Mouse (Mus musculus) spleen, adult 18-20 months (tissue): Measurements from ENCODE around the gene Qrsl1.
"Not testable (repeated sequence)": the region's sequence is repeated elsewhere in the genome, so short reads cannot be mapped to it uniquely, and the experiment has no call there.

Source experiments
- DNase-seq, 2 experiments: peaks; one replicate each; pipeline ENCODE4 v3.0.0; 2022; ENCODE audit warnings: mixed read lengths in 2 of 2

Qrsl1 gene

GRCm38 (mm10) chr10:43901578-43902194, at the start of gene Qrsl1, which contains the start of gene Rtn4ip1:
Gene Qrsl1 (minus strand): TSS chr10:43901745.
Gene Rtn4ip1 (plus strand): TSS chr10:43901807.
- peak; percentile 85 to 90 for DNase-seq

- DNase-seq = no peak
Observed at GRCm38 (mm10) chr10:43945435-43945834, 43.9 kb upstream of the Qrsl1 start.

- no peak for DNase-seq
Observed at GRCm38 (mm10) chr10:43943736-43944135, 42.2 kb upstream of the Qrsl1 start.

DNA sequence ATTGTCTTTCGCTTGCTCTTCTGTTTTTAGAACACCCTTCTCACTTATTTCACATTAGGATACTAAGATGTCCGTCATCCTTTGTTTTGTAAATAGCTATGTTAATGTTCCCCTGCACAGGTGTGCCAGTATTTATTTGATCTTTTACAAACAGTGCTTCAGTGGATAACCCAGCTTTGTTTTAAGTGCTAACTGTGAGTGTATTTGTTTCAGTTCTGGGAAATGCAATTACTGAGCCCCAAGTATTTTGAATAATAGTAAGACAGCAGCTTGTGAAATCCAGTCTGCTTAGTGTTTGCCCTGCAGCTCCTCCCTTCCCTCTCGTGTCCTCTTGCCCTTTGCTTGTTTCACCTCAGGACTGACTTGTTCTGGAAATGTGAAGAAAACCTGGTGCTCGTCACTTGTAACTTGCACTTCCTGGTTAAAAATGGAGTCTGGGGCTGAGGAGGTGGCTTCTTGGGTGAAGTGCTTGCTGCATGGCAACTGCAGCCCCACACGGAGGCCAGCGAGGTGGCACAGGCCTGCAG, 37.7 kb upstream of the Qrsl1 start:
- DNase-seq = no peak

DNA sequence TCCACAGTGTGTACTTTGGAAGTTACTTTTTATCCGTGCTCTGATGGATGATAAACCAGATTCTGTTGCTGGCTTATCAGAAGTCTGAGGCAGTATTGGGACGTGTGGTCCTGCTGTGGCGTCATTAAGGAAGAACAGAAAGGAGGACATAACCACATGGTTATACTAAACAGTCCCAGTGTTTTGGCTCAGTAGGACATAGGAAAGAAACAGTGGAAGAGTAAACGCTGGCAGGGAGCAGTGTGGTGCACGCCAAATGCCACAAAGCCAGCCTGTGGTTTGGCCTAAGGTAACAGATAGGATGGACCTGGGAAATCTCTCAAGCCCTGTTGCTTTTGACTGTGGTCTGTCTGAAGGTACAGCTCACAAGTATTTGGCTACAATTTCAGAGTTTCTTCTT, 27.1 kb upstream of the Qrsl1 start:
- no peak for DNase-seq

DNA sequence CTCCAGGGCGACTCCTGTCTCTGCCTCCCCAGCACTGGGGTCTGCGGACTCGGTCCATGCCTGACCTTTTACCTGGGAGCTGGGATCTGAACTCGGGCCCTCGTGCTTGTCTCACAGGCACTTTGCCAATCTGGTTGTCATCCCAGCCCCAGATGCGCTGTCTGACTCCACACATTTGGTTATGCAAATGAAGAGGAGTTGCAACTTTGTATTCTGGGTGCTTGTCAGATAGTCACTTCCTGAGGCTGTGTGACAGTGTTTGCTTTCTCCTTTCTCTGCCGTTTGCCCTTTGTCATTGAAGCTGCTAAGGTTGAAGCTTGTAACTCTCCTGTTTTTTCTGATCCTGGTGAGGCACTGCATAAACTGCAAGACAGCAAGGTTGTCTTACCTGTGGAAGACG, 26.2 kb upstream of the Qrsl1 start:
- DNase-seq = no peak

GRCm38 (mm10) chr10:43925776-43926175, 24.2 kb upstream of the Qrsl1 start:
- DNase-seq = not testable (repeated sequence)

DNA sequence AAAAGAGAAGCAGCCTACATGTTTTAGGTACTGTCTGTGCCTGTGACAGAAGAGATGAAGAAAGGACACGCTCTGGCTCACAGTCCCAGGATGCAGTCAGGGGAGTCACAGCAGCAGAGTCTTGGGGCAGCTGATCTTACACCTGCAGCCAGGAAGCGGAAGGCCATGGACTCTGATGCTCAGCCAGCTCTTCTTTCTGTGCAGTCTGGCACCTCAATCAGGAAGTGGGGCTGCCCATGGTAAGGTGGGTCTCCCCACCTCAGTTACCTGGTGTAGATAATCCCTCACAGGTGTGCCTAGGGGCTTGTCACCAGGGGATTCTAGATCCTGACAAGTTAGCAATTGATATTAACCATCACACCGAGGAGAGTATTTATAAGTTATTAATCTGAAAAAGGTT, 21.6 kb upstream of the Qrsl1 start:
- DNase-seq = no peak

GRCm38 (mm10) chr10:43918696-43919608, 17.4 kb upstream of the Qrsl1 start:
- peak; percentile 74 to 92 for DNase-seq

DNA sequence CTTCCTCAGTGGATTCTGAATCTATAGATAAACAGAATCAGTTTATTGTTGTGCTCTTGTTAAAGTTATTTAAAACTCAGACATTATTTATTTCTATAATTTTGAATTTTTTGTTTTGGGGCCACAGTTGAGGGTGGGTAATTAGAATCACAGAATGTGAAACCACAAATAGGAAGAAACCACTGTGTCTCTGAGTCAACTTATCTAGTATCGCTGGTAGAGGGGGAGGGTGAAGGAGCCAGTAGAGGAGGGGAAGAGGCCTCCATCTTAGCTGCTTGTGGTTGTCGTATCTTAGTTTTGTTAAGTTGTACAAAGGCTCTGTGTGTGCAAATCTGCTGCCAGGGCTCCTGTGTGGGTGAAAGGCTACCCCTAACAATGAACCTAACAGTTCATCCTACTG, 15.2 kb upstream of the Qrsl1 start:
- DNase-seq = no peak

- DNase-seq = no peak
Observed at GRCm38 (mm10) chr10:43916181-43916580, 14.6 kb upstream of the Qrsl1 start.

DNA sequence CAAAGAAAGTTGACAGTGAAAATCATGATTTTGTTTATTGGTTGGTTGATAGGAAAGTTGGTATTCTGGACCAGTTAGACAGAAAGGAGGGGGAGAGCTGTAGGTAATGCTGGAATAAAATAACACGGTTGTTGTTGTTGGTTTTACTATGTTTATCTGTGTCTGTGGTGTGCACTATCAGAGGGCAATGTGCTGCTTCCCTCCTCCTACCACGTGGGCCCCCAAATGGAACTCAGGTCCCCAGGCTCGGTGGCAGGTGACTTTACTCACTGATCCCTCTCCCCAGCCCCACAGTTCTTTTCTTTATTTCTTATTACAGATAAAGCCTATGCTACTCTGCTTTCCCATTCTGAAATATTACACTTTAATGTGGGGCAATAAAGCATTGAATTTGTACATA, 10.7 kb upstream of the Qrsl1 start:
- DNase-seq = no peak

DNA sequence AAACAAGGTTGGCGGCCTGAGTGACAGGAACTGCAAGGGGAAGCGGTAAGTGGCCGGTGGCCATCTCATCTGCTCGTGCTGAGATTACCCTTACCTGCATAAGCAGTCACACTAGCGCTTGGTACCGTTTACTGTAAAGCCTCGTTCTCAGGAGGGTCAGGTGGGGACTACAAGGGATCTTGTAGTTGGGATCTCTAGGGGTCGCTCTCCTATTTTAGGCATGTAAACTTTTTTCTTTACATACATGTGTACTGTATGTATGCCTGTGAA, 9.3 kb upstream of the Qrsl1 start:
- no peak for DNase-seq

DNA sequence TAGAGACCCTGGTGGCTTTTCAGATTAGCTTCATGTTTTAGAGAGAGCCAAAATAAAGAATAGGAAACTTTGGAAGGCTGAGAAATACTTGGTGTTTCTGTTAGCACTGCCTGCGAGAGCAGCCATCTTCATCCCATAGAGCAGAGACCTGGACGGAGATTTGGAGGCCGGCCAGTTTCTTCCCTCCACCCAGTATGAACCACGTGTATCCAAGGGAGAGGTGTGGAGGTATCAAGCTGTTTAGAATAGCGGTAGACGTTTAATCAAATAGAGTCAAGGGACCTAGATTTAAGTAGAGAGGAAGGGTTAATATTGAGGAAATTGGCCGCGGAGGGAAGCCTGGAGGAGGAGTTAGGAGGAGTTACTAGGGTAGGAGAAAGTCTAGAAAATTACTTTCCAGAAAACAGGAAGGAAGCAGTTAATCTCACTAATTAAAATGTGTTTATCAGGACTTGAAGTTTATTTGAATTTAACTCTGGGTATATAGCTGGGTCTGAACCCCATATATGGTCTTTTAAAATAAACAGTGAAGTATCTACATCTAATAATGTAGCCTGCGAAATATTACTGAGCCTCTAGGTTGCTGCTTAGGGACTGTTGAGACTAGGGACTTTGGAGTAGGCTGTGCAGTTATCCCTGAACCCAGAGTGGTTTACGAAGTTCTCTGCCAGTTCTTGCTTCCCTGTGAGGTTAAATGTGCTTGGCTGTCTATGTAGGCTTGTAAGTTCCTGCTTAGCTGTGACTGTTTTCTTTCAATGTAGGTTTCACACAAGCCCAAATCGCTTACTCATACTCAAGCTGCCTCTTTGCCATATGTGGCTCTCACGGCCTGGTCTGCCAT, 8.7 kb upstream of the Qrsl1 start:
- no peak for DNase-seq

GRCm38 (mm10) chr10:43904569-43904968, 3.0 kb upstream of the Qrsl1 start:
- DNase-seq = no peak

- DNase-seq = no peak
Observed at GRCm38 (mm10) chr10:43900883-43901570, 518 bp downstream of the Qrsl1 start.

DNA sequence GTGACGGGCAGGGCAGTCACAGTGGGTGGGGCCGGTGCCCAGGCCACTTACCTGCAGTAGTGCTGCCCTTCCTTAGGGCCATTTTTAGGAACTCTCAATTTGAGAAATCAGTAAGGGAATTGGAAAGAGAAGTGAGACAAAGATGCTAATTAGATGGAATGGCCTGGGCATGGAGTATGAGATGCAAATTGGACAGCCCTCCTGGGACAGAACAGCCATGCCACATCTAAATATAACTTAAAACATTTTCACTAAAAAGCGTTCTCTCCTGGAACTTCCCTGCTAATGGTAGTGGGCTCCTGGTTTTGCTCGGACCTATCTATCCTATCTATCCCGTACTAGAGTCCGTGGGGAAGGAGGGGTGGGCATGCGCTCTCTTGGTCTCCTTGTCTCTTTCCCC, 3.3 kb downstream of the Qrsl1 start:
- peak; percentile 23 to 31 for DNase-seq

GRCm38 (mm10) chr10:43896065-43896464, 5.5 kb downstream of the Qrsl1 start:
- DNase-seq = no peak

DNA sequence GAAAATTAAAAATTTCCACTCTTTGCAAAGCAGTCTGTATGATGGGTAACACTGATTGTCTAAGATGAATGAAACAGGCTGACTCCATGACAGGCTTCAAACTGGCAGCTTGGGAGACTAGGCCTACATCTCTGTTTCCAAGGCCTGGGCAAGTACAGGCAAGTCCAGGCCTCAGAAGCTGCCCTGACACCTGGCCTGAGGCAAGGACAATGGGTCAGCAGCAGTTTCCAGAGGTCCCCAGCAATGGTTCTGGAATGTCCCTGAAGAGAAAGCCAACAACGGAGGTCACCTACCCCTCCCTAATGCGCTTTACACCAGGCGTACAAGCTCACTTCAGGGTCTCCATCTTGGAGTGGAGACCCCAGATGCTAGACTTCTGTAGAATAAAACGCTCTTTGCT, 8.6 kb downstream of the Qrsl1 start:
- no peak for DNase-seq

GRCm38 (mm10) chr10:43888976-43889375, 12.6 kb downstream of the Qrsl1 start:
- DNase-seq = no peak

DNA sequence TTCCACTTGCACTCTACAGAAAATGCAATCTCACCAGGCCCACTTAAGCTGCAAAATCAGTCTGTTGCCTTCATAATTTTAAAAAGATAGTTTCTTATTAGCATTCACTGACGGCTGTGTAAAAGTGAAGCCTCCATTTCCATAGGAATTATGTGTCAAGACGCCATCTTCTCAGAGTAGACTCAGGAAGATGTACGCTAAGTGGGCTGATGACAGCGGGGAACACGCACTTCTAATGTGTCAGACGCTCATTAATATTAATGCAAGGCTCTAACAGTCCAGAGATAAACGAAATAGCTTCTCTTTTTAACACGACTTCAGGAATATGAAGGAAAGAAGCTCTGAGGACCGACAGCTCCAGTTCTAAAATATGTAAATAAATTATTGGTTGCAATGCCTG, 13.9 kb downstream of the Qrsl1 start:
- DNase-seq = no peak

DNA sequence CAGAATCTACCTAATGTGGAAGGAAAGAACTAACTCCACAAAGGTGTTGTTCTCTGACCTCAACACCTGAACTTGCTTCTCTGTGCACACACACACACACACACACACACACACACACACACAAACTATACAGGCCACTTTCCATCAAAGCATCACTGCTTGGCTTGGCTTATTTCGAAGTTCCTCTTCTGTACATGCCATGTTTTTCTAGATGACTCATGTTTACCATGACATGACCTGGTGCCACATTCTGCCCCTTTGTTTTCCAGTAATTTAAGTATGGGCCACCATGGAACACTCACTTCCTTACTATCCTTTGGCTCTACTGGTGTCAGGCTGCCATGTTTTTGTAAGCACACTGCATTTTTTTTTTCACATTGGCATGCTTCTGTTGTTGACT, 30.1 kb downstream of the Qrsl1 start:
- DNase-seq = no peak

DNA sequence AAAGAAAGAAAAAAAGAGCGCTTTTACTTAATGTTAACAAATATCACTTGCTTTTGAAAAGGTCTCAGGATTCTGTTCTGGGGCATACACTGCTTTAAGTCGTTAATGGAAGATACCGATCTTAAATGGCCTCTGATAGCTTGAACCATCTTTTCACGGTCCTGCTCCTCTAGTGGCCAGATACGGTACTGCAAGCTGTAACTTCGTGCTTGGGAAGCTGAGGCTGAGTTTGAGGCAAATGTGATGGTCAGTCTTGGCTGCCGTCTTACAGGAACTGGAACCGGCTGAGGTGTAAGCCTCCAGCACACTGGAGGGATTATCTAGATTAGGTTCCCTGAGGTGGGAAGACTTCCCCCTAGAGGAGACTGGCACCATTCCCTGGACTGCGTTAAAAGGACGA, 30.8 kb downstream of the Qrsl1 start:
- peak in 1 of 2 experiments; percentile 51 for DNase-seq
